Mouse (Mus musculus) liver, embryonic 12.5 days (tissue): Measurements from ENCODE around the gene Med10. TPM values are rescaled to one million over a fixed set of nuclear protein-coding genes. Genes with fewer than 3 reads are reported as not detected.
A peak's percentile ranks its signal among the peaks of the same experiment; 100 is the strongest.

ENCODE experiments used
- ATAC-seq: fragments of 200-750 bp; cut with Nextera tagmentation; 2 replicates; pipeline ENCODE4 v1.8.0; 2017; ENCODE audit warnings: moderate number of reproducible peaks, mild to moderate bottlenecking, moderate library complexity
- H3K27ac ChIP-seq: fragments of 300-500 bp; sonication (generic); 2 replicates; pipeline ENCODE4 v1.5.1; 2016; ENCODE audit warnings: mild to moderate bottlenecking
- H3K27me3 ChIP-seq: fragments of 300-500 bp; sonication (generic); replicated peaks from 2 replicates; pipeline ENCODE4 v1.6.1; 2016; ENCODE audit warnings: mild to moderate bottlenecking, moderate library complexity
- H3K36me3 ChIP-seq: fragments of 300-500 bp; sonication (generic); 2 replicates; pipeline ENCODE4 v1.6.1; 2016; ENCODE audit warnings: mild to moderate bottlenecking, moderate library complexity
- H3K4me1 ChIP-seq: fragments of 300-500 bp; sonication (generic); 2 replicates; pipeline ENCODE4 v1.6.1; 2016
- H3K4me2 ChIP-seq: fragments of 300-500 bp; sonication (generic); 2 replicates; pipeline ENCODE4 v1.6.1; 2016; ENCODE audit warnings: mild to moderate bottlenecking, moderate library complexity
- H3K4me3 ChIP-seq: fragments of 300-500 bp; sonication (generic); 2 replicates; pipeline ENCODE4 v1.5.1; 2016; ENCODE audit warnings: mild to moderate bottlenecking, moderate library complexity
- H3K9ac ChIP-seq: fragments of 300-500 bp; sonication (generic); 2 replicates; pipeline ENCODE4 v1.6.1; 2016; ENCODE audit warnings: mild to moderate bottlenecking, moderate library complexity
- H3K9me3 ChIP-seq: fragments of 300-500 bp; sonication (generic); replicated peaks from 2 replicates; pipeline ENCODE4 v1.6.1; 2016; ENCODE audit warnings: mild to moderate bottlenecking, moderate library complexity
- WGBS: fragments of 180-500 bp; shearing (Covaris S2); methylation state at CpG from one replicate; pipeline ENCODE4 v1.1.7; 2016; ENCODE audit not compliant: insufficient replicate concordance; 5-methylcytosine and 5-hydroxymethylcytosine counted together
- polyA plus RNA-seq: library from polyadenylated mRNA; unstranded; fragments of >200 nt; fragmentation: Nextera tagmentation; extraction: Ambion mirVana; gene quantifications from 2 replicates; pipeline ENCODE4 v1.2.1, GENCODE M21; 2016

Med10 gene
- polyA plus RNA-seq, 1 experiment from 2014 or later: 72.1 TPM

GRCm38 (mm10) chr13:69794808-69795207, 7.4 kb upstream of the Med10 start:
- Histone ChIP-seq H3K9ac (no peak overlapping the region), H3K36me3 (no peaks in the 10 kb centered on the region), H3K9me3 (no peaks in the 10 kb centered on the region), H3K4me3 (no peak overlapping the region), H3K4me1 (no peaks in the 10 kb centered on the region), H3K27ac (no peak overlapping the region), H3K4me2 (no peak overlapping the region), H3K27me3 (no peaks in the 10 kb centered on the region)
- 61% methylated on average over 7 of the region's 7 CpGs for WGBS
- no peak for ATAC-seq

- no peaks in the 10 kb centered on the region for H3K9me3 ChIP-seq
- peak overlapping the region; percentile 95 for H3K4me3 ChIP-seq
- H3K36me3 ChIP-seq: peaks cover 34% of the 10 kb centered on the region
- peak overlapping the region; percentile 93 for H3K9ac ChIP-seq
- no peaks in the 10 kb centered on the region for H3K27me3 ChIP-seq
- WGBS: under 1% methylated on average over 55 of the region's 55 CpGs
- peak overlapping the region; percentile 87 for H3K4me2 ChIP-seq
- ATAC-seq: peak; percentile 92
- peak overlapping the region; percentile 56; the same call in 1 of the 2 replicates for H3K27ac ChIP-seq
- peaks cover 23% of the 10 kb centered on the region for H3K4me1 ChIP-seq
These were observed 7.8 kb downstream of the Med10 start for GRCm38 (mm10) chr13:69809681-69810611.

DNA sequence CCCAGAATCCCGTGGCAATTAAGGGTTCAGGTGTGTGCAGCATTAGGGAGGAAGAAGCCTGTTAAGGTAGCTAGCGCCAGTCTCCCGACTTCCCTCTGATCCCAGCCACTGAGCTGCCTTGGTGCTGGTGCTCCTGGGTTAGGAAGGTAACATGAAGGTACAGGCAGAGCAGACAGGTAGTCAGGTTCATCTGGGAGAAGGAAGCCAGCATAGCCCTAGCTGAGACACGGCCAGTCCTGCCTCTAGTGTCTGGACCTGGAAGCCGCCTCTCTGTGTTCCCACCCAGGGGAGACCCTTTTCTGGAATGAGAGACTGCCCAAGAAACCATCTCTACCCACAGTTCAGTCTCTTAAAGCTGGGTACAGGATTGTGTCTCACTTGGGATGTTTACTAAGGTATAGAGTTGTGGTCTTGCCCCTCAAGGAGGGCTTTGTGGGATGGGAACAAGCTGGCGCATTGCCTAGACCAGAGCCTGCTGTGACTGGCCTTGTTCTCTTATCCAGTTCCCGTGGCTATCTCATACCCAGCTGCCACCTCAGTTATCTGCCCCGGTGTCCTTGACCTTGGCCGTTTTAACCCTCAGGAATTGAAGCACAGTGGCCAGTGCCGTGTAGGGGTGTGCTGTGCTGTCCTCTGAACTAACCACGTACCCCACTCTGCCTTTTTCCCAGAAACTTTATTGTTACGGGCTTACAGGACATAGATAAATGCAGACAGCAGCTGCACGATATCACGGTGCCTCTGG, 8.9 kb downstream of the Med10 start:
- peaks cover 44% of the 10 kb centered on the region for H3K36me3 ChIP-seq
- WGBS: 75% methylated on average over 14 of the region's 14 CpGs
- H3K4me3 ChIP-seq: peak overlapping the region; percentile 95
- no peak overlapping the region for H3K27ac ChIP-seq
- H3K4me1 ChIP-seq: peaks cover 23% of the 10 kb centered on the region
- H3K9ac ChIP-seq: peak overlapping the region; percentile 93
- no peaks in the 10 kb centered on the region for H3K27me3 ChIP-seq
- peak overlapping the region; percentile 87 for H3K4me2 ChIP-seq
- ATAC-seq: no peak
- no peaks in the 10 kb centered on the region for H3K9me3 ChIP-seq

- Histone ChIP-seq H3K4me1 (peaks cover 20% of the 10 kb centered on the region), H3K36me3 (peaks cover 56% of the 10 kb centered on the region), H3K27ac (no peak overlapping the region), H3K27me3 (no peaks in the 10 kb centered on the region), H3K4me2 (no peak overlapping the region), H3K4me3 (no peak overlapping the region), H3K9me3 (no peaks in the 10 kb centered on the region), H3K9ac (no peak overlapping the region)
- 63% methylated on average over 5 of the region's 5 CpGs for WGBS
- ATAC-seq: no peak
These were observed 11.7 kb downstream of the Med10 start for GRCm38 (mm10) chr13:69813870-69814269.

DNA sequence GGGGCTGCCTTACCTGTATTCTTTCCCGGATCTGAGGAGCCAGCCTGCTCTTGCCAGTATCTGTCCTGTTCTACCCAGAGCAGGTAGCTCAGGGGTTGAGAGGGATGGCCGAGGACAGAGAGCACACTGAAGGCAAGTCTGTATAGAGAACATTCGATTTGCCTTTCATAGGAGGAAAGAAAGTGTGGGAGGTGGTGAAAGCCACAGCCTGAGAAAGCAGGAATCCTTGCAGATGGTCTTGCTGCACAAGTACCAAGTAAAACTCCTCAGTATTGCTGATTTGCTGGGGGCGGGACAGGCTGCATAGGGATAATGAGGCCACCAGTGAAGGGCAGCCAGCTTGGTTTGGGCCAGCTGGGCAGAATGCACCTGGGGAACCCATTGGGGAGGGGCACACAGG, 16.1 kb downstream of the Med10 start:
- no peak overlapping the region for H3K27ac ChIP-seq
- H3K9me3 ChIP-seq: no peaks in the 10 kb centered on the region
- H3K4me1 ChIP-seq: no peaks in the 10 kb centered on the region
- H3K4me3 ChIP-seq: no peak overlapping the region
- no peak overlapping the region for H3K9ac ChIP-seq
- WGBS: 67% methylated on average over 4 of the region's 4 CpGs
- ATAC-seq: no peak
- H3K27me3 ChIP-seq: no peaks in the 10 kb centered on the region
- no peak overlapping the region for H3K4me2 ChIP-seq
- peaks cover 39% of the 10 kb centered on the region for H3K36me3 ChIP-seq

DNA sequence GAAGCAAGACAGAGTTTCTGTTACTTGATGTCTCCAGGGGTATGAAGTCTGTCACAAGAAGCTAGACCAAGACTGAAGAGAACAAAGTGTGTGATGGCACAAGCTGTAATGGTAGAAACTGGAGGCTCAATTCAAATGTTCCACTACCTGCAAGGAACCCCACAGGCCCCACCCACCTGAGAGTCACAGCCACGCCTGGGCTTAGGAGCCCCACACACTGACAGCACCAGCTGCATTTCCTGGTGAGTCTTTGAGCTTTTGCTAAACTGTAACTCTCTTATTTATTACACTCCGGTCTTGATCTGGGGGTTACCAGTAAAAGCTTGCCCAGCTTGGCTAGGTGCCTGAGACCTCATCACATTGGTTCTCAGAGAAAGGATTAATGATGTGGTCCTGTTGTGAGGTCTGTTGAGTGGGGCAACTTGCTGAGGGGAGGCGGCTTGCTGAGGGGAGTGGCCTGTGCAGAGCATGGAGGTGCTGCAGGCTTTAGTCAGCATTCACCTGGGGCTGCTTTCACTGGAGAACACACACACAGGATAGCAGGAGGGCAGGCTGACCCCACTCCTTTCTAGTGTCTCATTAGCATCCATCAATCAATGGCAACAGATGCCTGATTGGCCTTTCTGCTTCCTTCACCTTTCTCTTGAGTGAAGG, 19.1 kb downstream of the Med10 start:
- no peak for ATAC-seq
- WGBS: 50% methylated on average over 3 of the region's 3 CpGs
- no peaks in the 10 kb centered on the region for H3K27me3 ChIP-seq

GRCm38 (mm10) chr13:69823920-69824637, 21.9 kb downstream of the Med10 start:
- Histone ChIP-seq H3K4me3 (no peak overlapping the region), H3K27ac (no peak overlapping the region), H3K36me3 (no peaks in the 10 kb centered on the region), H3K9me3 (no peaks in the 10 kb centered on the region), H3K4me1 (no peaks in the 10 kb centered on the region), H3K9ac (no peak overlapping the region), H3K27me3 (no peaks in the 10 kb centered on the region), H3K4me2 (no peak overlapping the region)
- WGBS: 78% methylated on average over 19 of the region's 19 CpGs
- ATAC-seq: no peak

More for the DNA sequence above, 19.1 kb downstream of the Med10 start:
- H3K36me3 ChIP-seq: peaks cover 10% of the 10 kb centered on the region
- H3K27ac ChIP-seq: no peak overlapping the region
- no peak overlapping the region for H3K4me3 ChIP-seq
- H3K4me2 ChIP-seq: no peak overlapping the region
- H3K9me3 ChIP-seq: no peaks in the 10 kb centered on the region
- no peaks in the 10 kb centered on the region for H3K4me1 ChIP-seq
- no peak overlapping the region for H3K9ac ChIP-seq

DNA sequence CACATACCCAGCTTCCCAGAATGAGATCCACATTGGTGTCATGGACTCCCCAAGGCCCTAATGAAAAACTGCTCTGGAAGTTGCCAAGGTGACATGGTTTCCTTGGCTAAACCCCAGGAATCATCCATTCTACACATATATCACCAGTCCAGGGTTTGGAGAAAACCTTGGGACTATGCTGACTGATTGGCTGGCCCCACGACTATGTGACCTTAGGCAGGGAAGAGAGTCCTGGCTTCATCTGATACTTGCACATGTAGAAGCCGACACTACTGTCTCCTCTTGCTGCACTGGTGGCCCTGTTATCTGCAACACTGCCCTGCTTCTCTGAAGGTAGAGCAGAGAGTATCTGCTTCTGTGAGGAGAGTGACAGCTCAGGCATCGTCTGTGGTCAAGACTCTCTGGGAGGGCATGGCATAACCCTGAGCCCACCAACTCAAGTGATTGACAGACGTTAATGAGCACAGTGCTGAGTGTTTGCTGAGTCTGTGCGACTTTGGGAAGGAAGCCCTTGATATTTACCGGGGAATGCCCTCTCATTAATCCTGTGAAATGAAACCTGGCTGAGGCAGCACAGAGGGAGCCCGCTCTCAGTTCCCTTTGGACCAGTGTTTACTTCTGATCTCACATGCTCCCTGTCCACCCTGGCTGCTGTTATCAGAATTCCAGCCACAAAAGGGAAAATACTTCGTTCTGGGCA, 23.4 kb downstream of the Med10 start:
- no peaks in the 10 kb centered on the region for H3K4me1 ChIP-seq
- no peak overlapping the region for H3K9ac ChIP-seq
- no peaks in the 10 kb centered on the region for H3K36me3 ChIP-seq
- no peaks in the 10 kb centered on the region for H3K9me3 ChIP-seq
- no peak for ATAC-seq
- H3K27me3 ChIP-seq: no peaks in the 10 kb centered on the region
- H3K4me3 ChIP-seq: no peak overlapping the region
- no peak overlapping the region for H3K27ac ChIP-seq
- 30% methylated on average over 8 of the region's 8 CpGs for WGBS
- H3K4me2 ChIP-seq: no peak overlapping the region

GRCm38 (mm10) chr13:69830606-69831005, 28.4 kb downstream of the Med10 start:
- no peak overlapping the region for H3K4me2 ChIP-seq
- no peak for ATAC-seq
- H3K27me3 ChIP-seq: no peaks in the 10 kb centered on the region
- WGBS: 83% methylated on average over 8 of the region's 8 CpGs
- H3K4me3 ChIP-seq: no peak overlapping the region
- no peaks in the 10 kb centered on the region for H3K4me1 ChIP-seq
- H3K27ac ChIP-seq: no peak overlapping the region
- no peak overlapping the region for H3K9ac ChIP-seq
- H3K36me3 ChIP-seq: no peaks in the 10 kb centered on the region
- H3K9me3 ChIP-seq: no peaks in the 10 kb centered on the region

DNA sequence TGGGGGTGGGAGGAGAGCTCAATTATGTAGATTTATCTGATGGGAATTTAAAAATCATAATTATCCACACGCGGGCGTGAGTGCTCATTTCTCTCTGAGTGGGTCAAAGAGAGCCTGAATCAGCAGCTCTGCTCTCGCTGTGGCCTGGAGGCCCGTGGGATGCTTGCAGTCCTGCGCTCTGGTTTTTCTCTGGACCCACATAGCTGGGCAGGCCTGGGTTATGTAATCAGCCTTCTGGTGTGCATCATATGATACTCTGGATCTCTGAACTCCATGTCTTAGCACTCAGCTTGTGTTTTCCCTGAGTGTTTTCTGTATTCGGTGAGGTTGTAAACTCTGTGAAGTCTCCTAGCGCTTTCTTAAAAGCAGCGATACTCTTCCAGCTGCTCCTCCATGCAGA, 30.4 kb downstream of the Med10 start:
- Histone ChIP-seq H3K9me3 (no peaks in the 10 kb centered on the region), H3K4me1 (no peaks in the 10 kb centered on the region)
- 79% methylated on average over 9 of the region's 9 CpGs for WGBS

GRCm38 (mm10) chr13:69833416-69833815, 31.2 kb downstream of the Med10 start:
- H3K9ac ChIP-seq: no peak overlapping the region
- no peak overlapping the region for H3K27ac ChIP-seq
- no peaks in the 10 kb centered on the region for H3K4me1 ChIP-seq
- no peak overlapping the region for H3K4me3 ChIP-seq
- H3K4me2 ChIP-seq: no peak overlapping the region
- H3K36me3 ChIP-seq: no peaks in the 10 kb centered on the region
- no peak for ATAC-seq
- 83% methylated on average over 11 of the region's 11 CpGs for WGBS
- H3K27me3 ChIP-seq: no peaks in the 10 kb centered on the region
- no peaks in the 10 kb centered on the region for H3K9me3 ChIP-seq

More for the DNA sequence above, 30.4 kb downstream of the Med10 start:
- ATAC-seq: no peak
- Histone ChIP-seq H3K4me2 (no peak overlapping the region), H3K36me3 (no peaks in the 10 kb centered on the region), H3K9ac (no peak overlapping the region), H3K4me3 (no peak overlapping the region), H3K27me3 (no peaks in the 10 kb centered on the region), H3K27ac (no peak overlapping the region)
